Comparison of ENCODE assay signal across 11 mouse cellular contexts in the genomic region with DNA sequence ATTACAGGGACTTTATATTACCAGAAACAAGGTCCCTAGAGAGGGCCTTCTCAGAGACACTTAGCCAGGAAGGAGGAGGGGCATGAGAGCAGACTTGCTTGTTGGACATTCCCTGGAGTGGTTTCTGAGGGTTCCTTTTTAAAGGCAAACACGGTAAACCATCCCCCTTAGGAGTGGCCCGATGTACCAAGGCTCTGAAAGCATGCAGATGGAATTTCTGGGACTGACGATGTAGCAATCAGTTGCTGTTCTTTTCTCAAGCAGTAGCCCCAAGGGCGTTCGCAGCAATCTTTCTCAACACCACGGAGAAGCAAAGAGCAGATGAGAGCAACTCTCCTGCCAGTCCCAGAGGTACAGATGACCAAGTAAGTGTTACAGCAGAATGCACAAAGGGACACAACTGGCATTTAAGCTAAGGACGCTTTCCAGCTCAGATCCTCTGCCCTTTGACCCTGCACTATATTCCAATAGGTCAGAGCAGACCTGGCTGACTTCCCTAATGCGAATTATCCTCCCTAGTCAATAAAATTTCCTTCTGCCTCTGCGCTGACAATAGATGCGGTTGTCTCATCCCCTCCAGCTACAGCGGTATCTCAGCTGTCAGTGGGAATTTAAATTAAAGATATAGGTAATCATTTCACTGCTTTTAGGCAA.
DNase-seq lines count a peak whose midpoint lies in the region; ATAC-seq and TF ChIP-seq lines count a peak whose summit lies in the region.
"Had no signal": no experiment of that assay in that cellular context is flagged by ENCODE, and none has a peak within 500 bp of the region (broad histone marks: within the 10 kb centered on the region; RNA-seq: fewer than 3 reads in every experiment).

No protein-coding gene starts in this region.

- no peaks in the 10 kb centered on the region for H3K9me3 ChIP-seq in lung, embryonic 14.5 days (ENCODE audit: low read depth, low read length)
- H3K9me3 ChIP-seq in neural tube, embryonic 14.5 days (ENCODE audit: control insufficient read depth, low read length): no peaks in the 10 kb centered on the region
- H3K9me3 ChIP-seq: forebrain, embryonic 10.5 days; liver, embryonic 15.5 days had no signal

- no peak overlapping the region for H3K4me3 ChIP-seq in kidney, adult 2 months (ENCODE audit: insufficient read depth, low read depth, low read length)
- no peak overlapping the region for H3K4me3 ChIP-seq in lung, embryonic 14.5 days (ENCODE audit: low read depth, low read length)
- H3K4me3 ChIP-seq in neural tube, embryonic 14.5 days (ENCODE audit: low read depth, low read length): no peak overlapping the region
- H3K4me3 ChIP-seq: forebrain, embryonic 10.5 days; liver, embryonic 15.5 days had no signal

- TF ChIP-seq CTCF in kidney, adult 2 months (conservative IDR thresholded peaks at IDR 0.05; ENCODE audit: insufficient read depth, insufficient read length, low read depth, low read length): no peak
- TF ChIP-seq CTCF in lung, embryonic 14.5 days (IDR thresholded peaks at IDR 0.05; ENCODE audit: low read depth): no peak

- TF ChIP-seq POLR2A in kidney, adult 2 months (IDR thresholded peaks at IDR 0.05; ENCODE audit: low read depth, low read length): no peak

- no peak overlapping the region for H3K4me2 ChIP-seq in lung, embryonic 14.5 days
- H3K4me2 ChIP-seq in neural tube, embryonic 14.5 days (ENCODE audit: low read depth, low read length): 0 out of 2 replicates have a peak overlapping the region, but pooled peaks have one; percentile 15
- H3K4me2 ChIP-seq: liver, embryonic 15.5 days had no signal

- no peaks in the 10 kb centered on the region for H3K36me3 ChIP-seq in kidney, adult 2 months (ENCODE audit: control insufficient read depth, insufficient read depth, low read length)
- no peaks in the 10 kb centered on the region for H3K36me3 ChIP-seq in lung, embryonic 14.5 days (ENCODE audit: insufficient read depth)
- H3K36me3 ChIP-seq in neural tube, embryonic 14.5 days (ENCODE audit: control insufficient read depth, insufficient read depth, low read length): no peaks in the 10 kb centered on the region
- H3K36me3 ChIP-seq: forebrain, embryonic 10.5 days; liver, embryonic 15.5 days had no signal

- H3K27ac ChIP-seq in kidney, adult 2 months (ENCODE audit: insufficient read depth, low read depth, low read length): no peak overlapping the region
- no peak overlapping the region for H3K27ac ChIP-seq in lung, embryonic 14.5 days (ENCODE audit: low read depth)
- peak overlapping the region; percentile 28; the same call in 1 of the 2 replicates for H3K27ac ChIP-seq in neural tube, embryonic 14.5 days (ENCODE audit: low read depth, low read length)
- H3K27ac ChIP-seq: liver, embryonic 15.5 days had no signal

- no peak overlapping the region for H3K9ac ChIP-seq in lung, embryonic 14.5 days
- no peak overlapping the region for H3K9ac ChIP-seq in neural tube, embryonic 14.5 days (replicated peaks; ENCODE audit: low read depth, low read length)
- H3K9ac ChIP-seq: liver, embryonic 15.5 days had no signal

- H3K4me1 ChIP-seq in kidney, adult 2 months (ENCODE audit: control insufficient read depth, insufficient read depth, low read length): no peaks in the 10 kb centered on the region
- H3K4me1 ChIP-seq in lung, embryonic 14.5 days (ENCODE audit: insufficient read depth): no peaks in the 10 kb centered on the region
- peaks cover 5% of the 10 kb centered on the region; the same call in 1 of the 2 replicates for H3K4me1 ChIP-seq in neural tube, embryonic 14.5 days (ENCODE audit: control insufficient read depth, insufficient read depth, low read length)
- H3K4me1 ChIP-seq: liver, embryonic 15.5 days had no signal

- H3K27me3 ChIP-seq in kidney, adult 2 months (replicated peaks; ENCODE audit: control insufficient read depth, insufficient read depth, low read length): no peaks in the 10 kb centered on the region
- no peaks in the 10 kb centered on the region for H3K27me3 ChIP-seq in lung, embryonic 14.5 days (ENCODE audit: insufficient read depth, low read length)
- H3K27me3 ChIP-seq in neural tube, embryonic 14.5 days (ENCODE audit: control insufficient read depth, insufficient read depth, low read length): no peaks in the 10 kb centered on the region
- H3K27me3 ChIP-seq: liver, embryonic 15.5 days had no signal

- peak; percentile 17 for DNase-seq in kidney, adult 2 months
- no peak for DNase-seq in kidney, adult 11 months
- DNase-seq in gastrocnemius, postnatal 25 days: peak; percentile 47
- peak; percentile 47 for DNase-seq in lung, embryonic 14.5 days
- no peak for DNase-seq in layer of hippocampus, postnatal 10 days (ENCODE audit: low spot score in 2 of 2)
- no peak for DNase-seq in right cerebral cortex, adult 18-20 months
- DNase-seq: right cerebral cortex, postnatal 4 days had no signal

- WGBS in kidney, adult 2 months: 44% methylated on average over 11 of the region's 11 CpGs
- WGBS in lung, embryonic 14.5 days: 50% methylated on average over 11 of the region's 11 CpGs
- WGBS in neural tube, embryonic 14.5 days: 36% methylated on average over 11 of the region's 11 CpGs

- ATAC-seq in lung, embryonic 14.5 days (ENCODE audit: insufficient read depth): peak; percentile 65
- ATAC-seq in neural tube, embryonic 14.5 days (ENCODE audit: low read depth): no peak
- no peak for ATAC-seq in erythroblast, adult 5-6 weeks (replicated peaks; ENCODE audit: low FRiP score, poor library complexity, severe bottlenecking)

Comparison
In these comparisons a context has a peak if more than half of its experiments do, and no peak if none do; other contexts are left out.
1. DNase-seq: peak in kidney, adult 2 months (single experiment), gastrocnemius, postnatal 25 days (single experiment) and lung, embryonic 14.5 days (single experiment); none in kidney, adult 11 months (single experiment), layer of hippocampus, postnatal 10 days (0 of 2) and right cerebral cortex, adult 18-20 months (single experiment).